Mouse (Mus musculus) erythroblast, adult 5-6 weeks (primary cell): Measurements from ENCODE around the gene Cpne5. TPM values are rescaled to one million over a fixed set of nuclear protein-coding genes. Genes with fewer than 3 reads are reported as not detected.

Experiments used
- ATAC-seq: replicated peaks from 2 replicates; pipeline ENCODE4 v1.8.0; 2016; ENCODE audit warnings: moderate number of reproducible peaks, mild to moderate bottlenecking, moderate TSS enrichment, inconsistent platforms; ENCODE audit not compliant: poor library complexity, low FRiP score, severe bottlenecking
- total RNA-seq, 2 experiments: library from RNA; stranded (forward) in 1 of 2; stranded (reverse) in 1 of 2; fragments of 150-400 nt in 1 of 2; fragments of 200-764, 138-1000 nt in 1 of 2; gene quantifications; 2 replicates each; pipeline versions ENCODE4 v1.2.3 to v1.2.4; 2015 to 2017; ENCODE audit warnings: low replicate concordance in 2 of 2

Cpne5 gene
- total RNA-seq, 2 experiments from 2014 or later, result 0.26 TPM; not detected in 1

DNA sequence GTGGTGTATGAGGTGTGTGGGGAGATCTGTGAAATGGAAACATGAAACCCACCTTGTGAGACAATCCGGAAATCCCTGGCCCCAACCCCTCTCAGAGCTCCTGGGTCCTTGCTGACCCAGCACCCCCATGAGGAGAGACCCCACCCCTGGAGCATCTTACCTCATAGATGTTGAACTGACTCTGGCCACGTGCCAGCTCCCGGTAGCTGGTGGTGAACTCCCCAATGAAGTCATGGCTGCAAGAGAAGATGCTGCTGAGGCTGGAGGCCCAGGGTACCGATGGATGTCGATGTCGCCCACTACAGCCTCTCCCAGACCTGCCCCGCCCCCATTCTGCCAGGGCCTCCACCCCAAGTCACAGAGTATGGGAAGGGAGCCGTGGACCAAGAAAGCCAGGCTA, 64.8 kb downstream of the Cpne5 start:
- ATAC-seq, result no peak

DNA sequence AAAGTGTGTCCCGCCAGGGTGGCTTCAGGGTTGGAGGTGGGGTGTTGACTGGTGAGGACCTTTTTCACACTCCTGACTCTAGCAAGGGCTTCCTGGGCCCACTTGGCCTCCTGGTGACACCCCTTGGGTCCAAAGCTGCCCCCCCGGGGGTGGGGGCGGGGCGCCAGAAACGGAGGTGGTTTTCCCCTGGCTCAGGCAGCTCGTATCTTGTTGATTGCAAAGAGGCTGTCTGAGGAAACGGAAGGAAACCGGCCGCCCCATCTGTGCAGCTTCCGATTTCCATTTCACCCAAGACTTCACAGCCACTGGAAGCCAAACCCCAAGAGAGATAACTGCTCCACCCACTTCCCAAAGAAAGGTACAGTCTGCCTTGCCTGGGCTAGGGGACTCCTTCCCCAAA, 65.9 kb downstream of the Cpne5 start:
- ATAC-seq, result no peak

DNA sequence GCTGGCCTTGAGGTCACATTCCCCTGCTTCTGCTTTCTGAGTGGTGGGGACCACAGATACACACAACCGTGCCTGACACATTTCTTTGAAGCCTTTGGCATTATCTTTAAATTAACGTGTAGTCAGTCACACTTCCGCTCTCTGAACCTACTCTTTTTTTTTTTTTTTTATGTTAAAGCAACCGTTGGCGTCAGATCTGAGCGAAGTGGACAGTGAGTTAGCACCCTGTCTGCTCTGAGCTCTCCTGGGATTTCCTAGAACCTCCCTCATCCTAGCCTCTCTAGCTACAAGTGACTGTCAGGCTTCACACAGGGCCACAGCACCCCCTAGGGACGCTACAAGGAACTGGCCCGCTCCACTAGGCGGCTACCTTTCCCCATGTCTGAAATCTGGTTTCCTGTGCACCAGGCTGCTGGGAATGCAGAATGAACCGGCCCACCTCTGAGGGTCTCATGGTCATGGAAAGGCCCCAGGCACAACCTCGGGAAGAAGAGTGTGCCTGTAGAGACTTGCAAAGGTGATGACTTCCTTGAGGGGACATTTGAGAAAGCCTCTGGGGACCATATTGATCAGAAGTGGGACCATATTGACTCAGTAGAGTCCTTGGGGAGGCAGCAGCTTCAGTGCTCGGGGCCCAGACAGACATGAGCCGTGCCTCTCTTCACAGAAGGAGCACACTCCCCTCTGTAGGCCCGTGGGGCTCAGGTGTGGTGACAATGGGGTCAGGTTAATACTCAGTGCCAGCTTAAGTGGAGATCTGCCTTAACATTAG, 66.8 kb downstream of the Cpne5 start:
- peak; percentile 51; the same call in 1 of the 2 replicates for ATAC-seq

DNA sequence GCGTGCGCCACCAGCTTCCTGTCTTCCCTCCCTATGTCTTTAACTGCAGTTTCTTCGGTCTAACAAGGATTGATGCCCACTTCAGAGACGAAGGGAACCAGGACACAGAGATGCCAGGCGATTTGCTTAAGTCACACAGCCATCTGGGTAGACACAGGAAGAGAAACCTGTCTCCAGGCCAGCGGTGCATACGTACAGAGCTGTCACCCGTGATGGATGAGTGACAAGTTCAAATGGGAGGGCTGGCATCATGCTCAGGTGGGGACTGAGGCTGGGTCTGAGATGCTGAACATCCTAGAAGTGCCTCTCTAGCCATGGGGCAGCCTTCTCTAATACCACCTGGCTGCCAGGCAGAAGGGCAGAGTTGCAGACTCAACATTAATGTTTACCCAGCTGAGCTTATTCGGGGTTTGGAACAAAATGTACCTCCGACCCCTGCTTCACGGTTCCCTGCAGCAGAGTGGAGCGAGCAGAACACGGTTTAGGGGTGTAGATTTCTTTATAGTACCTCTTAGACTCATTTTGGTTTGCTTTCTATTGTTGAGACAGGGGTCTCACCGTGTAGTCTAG, 67.5 kb downstream of the Cpne5 start:
- ATAC-seq, result no peak

DNA sequence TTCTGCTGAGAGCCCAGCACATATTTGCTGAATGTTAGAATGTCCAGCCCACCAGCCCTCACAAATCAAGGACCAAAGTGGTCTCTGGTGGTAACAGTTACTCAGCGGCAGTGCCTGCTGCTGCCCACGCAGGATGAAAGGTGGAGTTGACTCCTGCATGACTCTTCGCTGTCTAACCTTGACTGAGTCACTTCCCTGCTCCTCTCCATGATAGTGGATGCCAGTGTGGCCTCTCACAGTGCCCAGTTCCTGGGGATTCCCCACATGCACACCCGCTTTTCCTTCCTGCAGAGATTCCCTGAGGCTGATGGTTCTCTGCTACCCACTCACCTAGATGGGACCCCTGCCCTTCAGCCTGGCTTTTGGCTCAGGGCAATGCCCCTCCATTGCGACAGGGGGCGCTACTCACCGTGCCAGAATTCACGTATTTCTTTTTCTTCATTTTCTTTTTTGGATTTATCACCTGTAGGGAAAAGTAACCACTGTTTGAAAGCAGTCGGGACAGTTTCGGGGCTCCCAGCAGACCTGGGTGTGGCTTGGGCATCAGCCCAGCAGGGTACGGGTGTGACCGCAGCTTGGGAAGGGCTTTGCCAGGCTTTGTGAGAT, 68.9 kb downstream of the Cpne5 start:
- ATAC-seq, result no peak

DNA sequence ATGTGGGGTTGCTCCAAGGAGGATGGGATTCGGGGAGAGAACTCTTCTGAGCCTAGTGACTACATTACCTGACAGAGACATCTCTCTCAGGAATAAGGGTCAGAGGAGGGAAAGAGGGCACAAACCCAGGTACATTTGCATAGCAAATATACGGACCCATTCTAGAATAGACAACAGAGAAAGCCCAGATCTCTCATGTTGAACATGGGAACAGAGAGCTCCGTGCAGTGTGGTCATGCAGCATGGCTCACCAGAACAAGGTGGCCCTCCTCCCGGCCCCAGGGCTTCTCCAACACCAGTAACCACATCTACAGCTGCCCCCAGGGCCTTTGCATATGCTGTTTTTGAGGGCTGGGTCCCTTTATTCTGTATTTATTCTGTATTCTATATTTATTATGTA, 69.5 kb downstream of the Cpne5 start:
- ATAC-seq, result no peak

DNA sequence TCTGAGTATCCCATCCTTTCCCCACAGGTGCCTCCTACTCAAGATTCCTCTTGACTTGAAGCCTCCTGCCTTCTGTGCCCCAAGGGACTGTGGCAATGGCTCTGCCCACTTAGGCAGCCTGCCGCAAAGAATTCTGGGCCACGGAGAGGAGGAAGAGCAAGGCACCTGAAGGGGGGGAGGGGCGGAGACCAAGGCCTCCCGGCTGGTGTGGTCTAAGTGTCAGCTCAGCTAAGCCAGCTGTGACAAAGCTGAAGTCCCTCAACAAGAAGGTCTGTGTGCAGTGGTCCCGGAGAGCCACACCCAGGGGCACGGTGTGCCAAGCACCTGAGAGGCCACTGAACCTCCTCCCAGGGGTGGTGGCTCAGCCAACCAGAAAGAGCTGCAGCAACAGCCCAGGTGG, 70.6 kb downstream of the Cpne5 start:
- no peak for ATAC-seq

DNA sequence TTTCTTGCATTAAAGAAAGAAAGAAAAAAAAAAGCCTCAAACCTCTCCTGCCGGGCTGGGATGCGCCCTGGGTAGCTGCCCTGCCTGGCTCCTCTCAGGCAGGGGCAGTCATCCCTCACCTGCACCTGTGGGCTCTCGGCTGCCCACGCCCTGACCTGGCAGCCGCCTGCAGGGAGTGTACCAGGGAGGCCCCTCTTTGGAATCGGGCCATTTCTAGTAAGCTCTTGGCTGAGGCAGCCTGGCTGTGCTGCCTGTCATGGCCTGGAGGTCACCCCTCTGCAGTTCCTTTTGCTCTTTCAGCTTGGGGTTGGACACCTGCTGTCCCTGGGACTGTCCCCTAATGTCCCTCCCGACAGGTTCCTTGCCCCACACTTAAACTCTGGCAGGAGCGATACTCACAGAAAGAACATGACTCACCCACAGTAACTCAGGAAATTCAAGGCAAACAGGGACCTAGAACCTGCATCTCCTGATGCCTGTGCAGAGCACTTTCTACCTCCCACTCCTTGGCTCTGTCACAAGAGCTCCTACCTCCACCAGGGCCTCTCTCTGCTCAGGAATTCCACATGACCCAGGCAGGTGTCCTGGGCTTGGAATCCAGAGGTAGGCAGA, 71.9 kb downstream of the Cpne5 start:
- ATAC-seq, result no peak

DNA sequence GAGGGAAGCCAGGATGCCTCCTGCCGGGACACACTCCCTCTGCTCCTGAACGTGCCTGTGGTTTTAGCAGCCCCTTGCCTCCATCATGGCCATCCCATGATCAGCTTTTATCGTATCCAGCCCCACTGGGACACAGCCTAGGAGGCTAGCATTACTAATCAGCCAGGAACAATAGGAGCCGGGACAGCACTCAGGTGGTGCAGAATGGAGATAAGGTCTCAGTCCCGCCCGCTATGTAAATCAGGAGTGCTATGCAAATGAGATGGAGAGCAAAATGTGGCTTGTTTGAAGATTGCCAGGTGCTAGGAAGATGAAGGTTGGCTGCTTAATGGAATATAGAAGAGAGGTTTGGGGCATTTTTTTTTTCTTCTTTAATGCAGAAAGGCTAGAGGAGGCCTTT, 72.5 kb downstream of the Cpne5 start:
- ATAC-seq, result no peak

DNA sequence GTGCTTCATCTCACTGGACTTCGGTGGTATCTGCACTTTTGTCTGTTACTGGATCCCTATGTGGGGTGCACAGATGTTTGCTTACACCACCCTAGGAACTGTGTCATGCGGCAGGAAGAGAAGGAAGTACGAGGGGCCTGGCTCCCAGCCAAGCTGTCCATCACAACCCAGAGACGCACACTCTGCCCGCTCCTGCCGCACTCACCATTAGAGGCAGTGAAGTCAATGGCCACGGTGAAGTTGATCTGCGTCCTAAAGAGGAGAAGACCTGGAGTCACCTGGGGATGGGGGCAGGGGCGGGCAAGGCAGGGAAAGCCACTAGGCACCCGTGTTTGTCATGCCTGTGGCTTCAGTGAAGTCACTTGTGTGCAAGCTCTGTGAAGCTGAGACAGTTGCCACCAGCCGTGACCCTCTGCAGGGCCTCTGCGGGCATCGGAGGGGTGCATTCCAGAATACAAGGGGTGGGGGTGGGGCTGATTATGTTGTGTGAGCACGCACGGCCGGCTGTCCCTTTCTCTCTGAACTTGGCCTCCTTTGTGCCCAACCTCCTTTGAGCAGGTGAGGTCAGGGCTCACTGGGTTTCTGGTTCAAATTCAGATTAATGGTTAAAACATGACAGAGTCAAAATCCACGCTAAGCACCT, 73.4 kb downstream of the Cpne5 start:
- no peak for ATAC-seq

DNA sequence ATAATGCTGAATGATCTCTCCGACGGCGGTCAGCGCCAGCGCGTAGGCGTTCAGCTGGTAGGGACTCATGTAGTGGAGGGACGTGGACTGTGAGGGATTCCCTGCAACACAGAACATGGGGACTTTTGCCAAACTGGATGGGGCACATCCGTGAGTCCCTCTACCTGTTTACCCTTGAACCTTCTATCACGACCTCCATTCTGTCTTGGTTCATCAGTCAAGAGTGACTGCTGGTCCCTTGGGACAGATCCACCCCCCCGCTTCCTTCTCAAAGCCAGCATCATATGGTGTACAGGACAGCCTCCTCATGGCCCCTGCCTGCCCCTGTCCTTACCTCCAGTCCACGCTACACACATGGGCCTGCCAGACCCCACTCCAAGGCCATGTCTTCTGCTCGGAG, 75.6 kb downstream of the Cpne5 start:
- ATAC-seq, result no peak

DNA sequence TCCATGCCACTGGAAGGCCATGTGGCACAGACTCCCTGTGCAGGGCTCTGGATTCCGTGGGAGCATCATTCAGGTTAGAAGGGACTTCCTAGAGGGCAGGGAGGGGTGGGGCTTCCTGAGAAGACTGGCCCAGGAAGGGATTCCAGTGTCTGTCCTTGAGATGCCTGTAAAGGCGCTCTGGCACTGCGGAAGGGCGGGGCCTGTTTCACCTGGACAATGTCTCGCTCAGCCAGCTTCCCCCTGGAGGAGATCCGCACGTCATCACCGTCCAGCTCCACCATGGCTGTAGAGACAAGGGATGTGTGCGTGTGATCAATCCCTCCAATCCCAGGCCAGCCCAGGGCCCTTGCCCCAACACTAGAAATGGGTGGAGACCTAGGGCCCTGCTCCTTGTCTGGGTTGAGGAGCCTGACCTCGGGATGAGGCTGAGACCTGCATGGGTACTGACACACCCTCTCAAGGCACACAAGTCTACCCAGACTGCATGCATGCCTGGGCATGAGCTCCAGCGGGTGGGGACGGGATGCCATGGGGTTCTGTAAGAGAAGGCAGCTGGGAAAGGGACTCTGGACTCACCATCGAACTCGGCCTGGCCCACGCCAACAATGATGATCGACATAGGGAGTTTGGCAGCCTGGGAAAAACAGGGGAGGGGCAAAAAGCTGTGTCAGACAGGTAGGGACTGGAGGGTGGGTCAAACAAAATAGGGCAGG, 78.1 kb downstream of the Cpne5 start:
- no peak for ATAC-seq

DNA sequence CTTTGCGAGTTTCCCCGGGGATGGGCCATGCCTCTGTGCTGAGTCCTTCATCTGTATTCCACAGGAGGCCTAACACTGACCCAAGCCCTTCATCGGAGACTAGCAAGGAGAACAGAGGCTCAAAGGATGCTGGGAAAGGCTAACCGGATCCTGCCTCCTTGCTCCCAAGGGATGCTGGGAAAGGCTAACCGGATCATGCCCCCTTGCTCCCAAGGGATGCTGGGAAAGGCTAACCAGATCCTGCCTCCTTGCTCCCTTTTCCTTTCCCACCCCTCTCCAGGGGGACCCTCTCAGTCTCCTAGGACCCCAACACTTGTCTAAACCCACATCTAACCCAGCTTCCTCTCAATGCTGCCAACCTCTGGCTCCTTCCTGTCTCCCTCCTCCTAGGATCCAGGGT, 78.6 kb downstream of the Cpne5 start:
- no peak for ATAC-seq

DNA sequence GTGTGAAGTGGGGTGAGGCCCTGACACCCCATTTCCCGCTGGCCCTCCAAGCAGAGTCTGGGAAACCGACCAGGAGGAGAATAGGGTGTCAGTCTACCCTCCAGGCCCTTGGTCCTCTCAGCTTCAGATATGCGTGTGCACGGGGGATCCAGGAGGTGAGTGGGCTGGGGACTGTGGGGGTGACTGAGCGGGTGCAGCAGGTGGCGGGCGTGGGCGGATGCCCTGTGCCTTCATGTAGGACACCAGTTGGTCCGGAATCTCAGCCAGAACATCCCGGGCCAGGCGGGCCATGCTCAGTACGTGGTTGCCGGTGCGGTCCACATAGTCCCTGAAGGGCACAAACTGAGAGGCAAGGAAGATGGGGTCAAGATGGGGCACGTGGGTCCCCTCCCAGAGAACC, 79.1 kb downstream of the Cpne5 start:
- no peak for ATAC-seq

DNA sequence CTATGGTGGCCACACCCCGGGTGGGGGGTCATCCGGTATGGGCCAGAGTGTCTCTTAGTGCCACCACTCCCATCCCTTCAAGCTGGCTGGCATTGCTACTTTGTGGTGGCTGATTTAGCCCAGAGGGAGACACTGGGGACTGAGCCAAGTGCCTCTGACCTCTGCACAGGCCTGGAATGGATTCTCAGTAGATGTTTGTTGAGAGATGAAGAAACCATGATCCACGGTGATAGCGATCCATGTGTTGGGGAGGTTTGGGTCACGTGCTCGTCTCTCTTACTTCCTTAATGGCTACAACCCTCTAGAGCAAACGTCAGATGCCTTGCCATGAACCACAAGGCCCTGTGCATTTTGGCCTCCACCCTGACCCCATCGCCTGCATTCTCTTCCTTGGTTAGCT, 81.1 kb downstream of the Cpne5 start:
- no peak for ATAC-seq

DNA sequence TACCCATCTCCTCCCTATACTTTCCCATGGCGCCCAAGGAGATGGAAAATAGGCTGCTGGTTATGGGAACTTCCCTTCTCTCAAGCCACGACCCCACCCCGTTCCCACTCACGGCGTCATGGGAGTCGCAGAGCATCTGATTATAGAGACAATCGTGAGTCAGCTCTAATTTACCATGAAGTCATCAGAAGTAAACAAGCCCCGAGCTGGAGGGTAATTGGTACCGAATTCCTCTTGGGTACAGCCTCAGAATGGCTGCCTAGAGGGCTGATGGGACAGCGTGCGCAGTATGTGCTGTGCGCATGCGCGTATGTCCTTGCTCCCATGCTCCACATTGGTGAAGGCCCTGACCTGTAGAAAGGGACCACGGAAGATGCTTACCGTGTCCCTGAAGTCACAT, 81.6 kb downstream of the Cpne5 start:
- no peak for ATAC-seq

DNA sequence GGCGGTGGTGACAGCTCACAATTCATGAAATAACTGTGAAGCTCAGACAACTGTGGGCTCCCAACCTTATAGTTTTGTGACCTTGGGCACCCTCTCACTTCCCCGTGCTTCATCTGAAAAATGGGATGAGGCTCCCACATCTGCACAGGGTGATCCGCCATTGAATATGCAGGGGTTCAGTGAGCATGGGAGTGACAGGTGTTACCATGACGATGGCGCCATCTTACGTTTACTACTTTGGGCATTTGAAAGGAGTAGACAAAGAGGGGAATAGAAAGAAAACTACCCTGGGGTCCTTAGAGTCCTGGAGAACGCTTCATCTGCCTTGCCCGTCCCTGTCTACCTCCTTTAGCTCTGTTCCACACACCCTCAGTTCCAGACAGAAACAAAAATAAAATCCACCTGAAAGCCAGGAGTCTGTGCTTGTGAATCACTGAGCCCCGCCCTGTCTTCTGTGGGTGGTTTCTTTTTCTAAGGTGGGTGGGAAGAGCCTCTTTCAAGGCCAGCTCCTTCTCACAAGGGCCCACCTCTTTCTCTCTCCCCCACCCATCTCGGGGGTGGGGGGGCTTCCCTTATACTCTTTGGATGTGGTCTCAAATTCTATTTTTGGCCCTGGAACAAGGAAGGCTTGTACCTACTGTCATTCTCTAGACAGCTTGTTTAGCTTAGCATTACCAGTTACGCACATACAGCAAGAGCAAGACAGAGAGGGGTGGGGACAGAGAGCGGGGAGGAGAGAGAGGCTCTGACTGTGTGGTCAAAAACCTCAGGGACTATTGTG, 82.4 kb downstream of the Cpne5 start:
- ATAC-seq, result no peak

DNA sequence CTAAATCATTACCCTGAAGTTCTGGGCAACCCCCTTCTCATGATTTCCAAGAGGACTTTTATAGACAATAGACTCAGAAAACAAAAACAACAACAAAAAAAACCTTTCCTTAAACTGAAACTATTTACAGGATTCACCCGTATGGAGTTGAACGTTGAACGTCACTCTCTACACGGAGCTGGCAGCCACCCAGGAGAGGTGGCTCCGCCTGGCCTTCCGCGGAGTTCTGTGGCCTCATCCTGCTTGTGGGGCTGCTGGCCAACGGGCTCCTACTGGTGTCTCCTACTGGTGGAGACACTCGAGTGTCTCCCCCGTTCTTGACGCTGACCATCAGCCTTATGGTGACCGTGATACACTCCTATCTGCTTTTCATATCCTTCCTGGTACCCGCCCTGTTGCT, 83.7 kb downstream of the Cpne5 start:
- ATAC-seq, result no peak

DNA sequence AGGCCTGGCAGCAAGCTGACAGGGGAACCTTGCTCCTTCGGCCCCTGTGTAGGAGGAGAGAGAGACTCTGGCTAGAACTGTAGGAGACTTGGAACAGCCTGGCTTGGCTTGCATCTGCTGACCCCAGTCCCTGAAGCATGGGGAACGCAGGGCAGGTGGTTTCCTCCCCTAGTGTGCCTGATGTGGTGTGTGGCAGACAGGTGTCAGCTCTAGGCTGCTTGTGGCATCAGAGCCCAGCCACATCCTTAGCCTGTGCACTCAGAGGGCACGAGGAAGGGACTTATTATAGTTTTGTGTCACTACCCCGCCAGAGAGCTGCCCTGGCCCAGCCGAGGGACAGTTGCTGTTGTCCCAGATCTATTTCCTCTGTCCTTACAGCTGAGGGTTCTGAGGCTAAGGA, 85.4 kb downstream of the Cpne5 start:
- ATAC-seq, result no peak
